Mouse (Mus musculus): ENCODE measurements around the gene Lrrc66. TPM values are rescaled to one million over a fixed set of nuclear protein-coding genes. Genes with fewer than 3 reads are reported as not detected.
A peak's percentile ranks its signal among the peaks of the same experiment; 100 is the strongest.
"Not testable (repeated sequence)": the region's sequence is repeated elsewhere in the genome, so short reads cannot be mapped to it uniquely, and the experiment has no call there.

The Lrrc66 gene
- total RNA-seq, 2 experiments from 2014 or later = not detected

GRCm38 (mm10) chr5:73615211-73615610 lies 17.1 kb downstream of the Lrrc66 start:
- no peak for DNase-seq (ENCODE audit: low spot score in 2 of 2)

- no peak for DNase-seq (ENCODE audit: low spot score in 2 of 2)
Measured at GRCm38 (mm10) chr5:73613296-73613695, 19.0 kb downstream of the Lrrc66 start.

GRCm38 (mm10) chr5:73611071-73611470 lies 21.3 kb downstream of the Lrrc66 start:
- no peak for DNase-seq (ENCODE audit: low spot score in 2 of 2)

GRCm38 (mm10) chr5:73604964-73605363 lies 27.4 kb downstream of the Lrrc66 start:
- DNase-seq (ENCODE audit: low spot score in 2 of 2) = no peak

- DNase-seq (ENCODE audit: low spot score in 2 of 2) = no peak
Measured at GRCm38 (mm10) chr5:73604542-73604941, 27.8 kb downstream of the Lrrc66 start.

- no peak for DNase-seq (ENCODE audit: low spot score in 2 of 2)
Measured at GRCm38 (mm10) chr5:73602865-73603264, 29.5 kb downstream of the Lrrc66 start.

- peak; percentile 48 to 80 for DNase-seq (ENCODE audit: low spot score in 2 of 2)
Measured at GRCm38 (mm10) chr5:73601361-73601763, 31.0 kb downstream of the Lrrc66 start.

GRCm38 (mm10) chr5:73599991-73600390 lies 32.3 kb downstream of the Lrrc66 start:
- no peak for DNase-seq (ENCODE audit: low spot score in 2 of 2)

- no peak for DNase-seq (ENCODE audit: low spot score in 2 of 2)
Measured at GRCm38 (mm10) chr5:73598943-73599695, 33.2 kb downstream of the Lrrc66 start.

GRCm38 (mm10) chr5:73587119-73587518 lies 45.2 kb downstream of the Lrrc66 start:
- no peak for DNase-seq (ENCODE audit: low spot score in 2 of 2)

GRCm38 (mm10) chr5:73586597-73586996 lies 45.7 kb downstream of the Lrrc66 start:
- no peak for DNase-seq (ENCODE audit: low spot score in 2 of 2)

GRCm38 (mm10) chr5:73585212-73586115 lies 46.9 kb downstream of the Lrrc66 start:
- DNase-seq (ENCODE audit: low spot score in 2 of 2) = peak; percentile 55 to 68

GRCm38 (mm10) chr5:73584011-73584410 lies 48.3 kb downstream of the Lrrc66 start:
- not testable (repeated sequence) for DNase-seq (ENCODE audit: low spot score in 2 of 2)

GRCm38 (mm10) chr5:73578131-73578530 lies 54.2 kb downstream of the Lrrc66 start:
- DNase-seq (ENCODE audit: low spot score in 2 of 2) = no peak

- peak in 1 of 2 experiments; percentile 52 for DNase-seq (ENCODE audit: low spot score in 2 of 2)
Measured at GRCm38 (mm10) chr5:73576708-73577107, 55.6 kb downstream of the Lrrc66 start.

- no peak for DNase-seq (ENCODE audit: low spot score in 2 of 2)
Measured at GRCm38 (mm10) chr5:73574616-73575015, 57.7 kb downstream of the Lrrc66 start.

- DNase-seq (ENCODE audit: low spot score in 2 of 2) = no peak
Measured at GRCm38 (mm10) chr5:73573789-73574188, 58.5 kb downstream of the Lrrc66 start.

- DNase-seq (ENCODE audit: low spot score in 2 of 2) = no peak
Measured at GRCm38 (mm10) chr5:73572846-73573245, 59.5 kb downstream of the Lrrc66 start.

GRCm38 (mm10) chr5:73571395-73572156 lies 60.8 kb downstream of the Lrrc66 start:
- no peak for DNase-seq (ENCODE audit: low spot score in 2 of 2)

GRCm38 (mm10) chr5:73569181-73569580 lies 63.1 kb downstream of the Lrrc66 start:
- no peak for DNase-seq (ENCODE audit: low spot score in 2 of 2)

GRCm38 (mm10) chr5:73566892-73567291 lies 65.4 kb downstream of the Lrrc66 start:
- DNase-seq (ENCODE audit: low spot score in 2 of 2) = no peak
